Mouse (Mus musculus): ENCODE data around the gene Scrg1.

GRCm38 (mm10) chr8:57489366-57489765 lies 33.6 kb downstream of the Scrg1 start:
- TF ChIP-seq CTCF (IDR thresholded peaks at IDR 0.05) (no peak), POLR2A (IDR thresholded peaks at IDR 0.05; ENCODE audit: insufficient read depth, low read depth, low read length) (no peak)
